Mouse (Mus musculus): ENCODE measurements around the gene Grb2. TPM values are rescaled to one million over a fixed set of nuclear protein-coding genes. Genes with fewer than 3 reads are reported as not detected.

Grb2 gene
- polyA plus RNA-seq, 1 experiment: 81.7 TPM

DNA sequence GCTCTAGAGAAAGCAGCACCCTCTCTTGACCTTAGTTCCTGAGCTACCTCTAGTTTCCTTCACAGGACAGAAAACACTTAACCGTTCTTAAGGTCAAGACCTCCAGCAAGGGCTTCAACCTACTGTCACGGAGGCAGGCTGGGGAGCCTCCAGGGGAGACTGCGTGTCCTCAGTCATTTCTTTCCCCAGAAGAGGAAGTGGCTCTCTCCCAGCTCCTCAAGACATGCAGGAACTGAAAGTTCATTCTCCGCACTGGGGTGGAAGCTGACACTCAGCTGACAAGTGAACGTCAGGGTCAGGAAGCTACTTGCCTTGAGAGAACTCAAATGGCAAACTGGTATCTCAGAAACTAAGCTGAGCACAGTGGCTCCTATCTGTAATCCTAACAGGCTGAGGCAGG lies 15.6 kb downstream of the Grb2 start:
- Histone ChIP-seq H3K36me3 (ENCODE audit: control insufficient read depth, insufficient read depth, low read length) (peaks cover 13% of the 10 kb centered on the region), H3K27me3 (ENCODE audit: control insufficient read depth, insufficient read depth, low read length) (no peaks in the 10 kb centered on the region), H3K4me1 (replicated peaks; ENCODE audit: control insufficient read depth, insufficient read depth, low read length) (peaks cover 8% of the 10 kb centered on the region; the same call in 1 of the 2 replicates), H3K4me3 (ENCODE audit: control insufficient read depth, insufficient read depth, low read length) (no peak overlapping the region), H3K27ac (ENCODE audit: control insufficient read depth, insufficient read depth, low read length) (no peak overlapping the region)
- WGBS: 49% methylated on average over 5 of the region's 5 CpGs
- DNase-seq: no peak
- no peak for TF ChIP-seq POLR2A (IDR thresholded peaks at IDR 0.05; ENCODE audit: control insufficient read depth, extremely low read depth, insufficient read depth, low read length, poor library complexity)

DNA sequence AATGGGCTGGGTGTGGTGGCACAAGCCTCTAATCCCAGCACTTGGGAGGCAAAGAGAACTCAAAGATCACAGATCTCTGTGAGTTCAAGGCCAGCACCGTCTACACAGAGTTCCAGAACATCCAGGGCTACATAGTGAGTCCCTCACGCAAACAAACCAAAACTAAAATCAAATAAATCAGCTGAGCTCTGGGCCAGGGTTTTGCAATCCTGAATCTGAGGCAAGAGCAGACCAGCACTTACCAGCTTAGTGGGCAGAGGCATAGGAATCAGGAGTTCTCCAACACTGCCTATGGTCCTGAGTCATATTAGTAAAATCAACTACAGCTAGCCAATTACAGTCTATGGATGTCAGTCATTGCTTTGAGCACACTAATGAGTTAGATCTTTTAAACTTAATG lies 16.4 kb downstream of the Grb2 start:
- TF ChIP-seq POLR2A (IDR thresholded peaks at IDR 0.05; ENCODE audit: control insufficient read depth, extremely low read depth, insufficient read depth, low read length, poor library complexity) (no peak), CTCF (IDR thresholded peaks at IDR 0.05; ENCODE audit: borderline replicate concordance, control insufficient read depth, extremely low read depth, insufficient read depth, low read length, poor library complexity) (no peak)
- DNase-seq: no peak
- H3K27ac ChIP-seq (ENCODE audit: control insufficient read depth, insufficient read depth, low read length): no peak overlapping the region
- 0 out of 2 replicates have a peak, but pooled peaks cover 6% of the 10 kb centered on the region for H3K4me1 ChIP-seq (replicated peaks; ENCODE audit: control insufficient read depth, insufficient read depth, low read length)
- H3K36me3 ChIP-seq (ENCODE audit: control insufficient read depth, insufficient read depth, low read length): peaks cover 5% of the 10 kb centered on the region; the same call in 1 of the 2 replicates
- WGBS: 98% methylated on average over 2 of the region's 2 CpGs
- H3K27me3 ChIP-seq (ENCODE audit: control insufficient read depth, insufficient read depth, low read length): no peaks in the 10 kb centered on the region
- H3K4me3 ChIP-seq (ENCODE audit: control insufficient read depth, insufficient read depth, low read length): no peak overlapping the region

DNA sequence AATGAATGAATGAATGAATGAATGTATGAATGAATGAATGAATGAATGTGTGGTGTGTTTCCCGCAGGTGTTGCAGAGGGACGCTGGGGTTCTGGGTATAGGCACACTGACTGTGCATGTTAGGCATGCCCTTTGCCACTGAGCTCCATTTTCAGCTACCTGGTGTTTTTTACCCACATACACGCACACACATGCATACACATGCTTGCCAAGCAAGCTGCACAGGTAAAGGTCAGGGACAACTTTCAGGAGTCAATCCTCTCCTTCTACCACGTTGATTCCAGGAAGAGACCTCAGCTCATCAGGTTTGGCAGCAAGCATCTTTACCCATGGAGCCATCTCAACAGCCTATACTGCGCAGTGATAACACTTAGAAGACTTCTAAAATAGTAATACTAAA lies 16.9 kb downstream of the Grb2 start:
- WGBS: 93% methylated on average over 5 of the region's 5 CpGs
- DNase-seq: no peak
- Histone ChIP-seq H3K27ac (ENCODE audit: control insufficient read depth, insufficient read depth, low read length) (no peak overlapping the region), H3K4me1 (replicated peaks; ENCODE audit: control insufficient read depth, insufficient read depth, low read length) (0 out of 2 replicates have a peak, but pooled peaks cover 6% of the 10 kb centered on the region), H3K36me3 (ENCODE audit: control insufficient read depth, insufficient read depth, low read length) (peaks cover 5% of the 10 kb centered on the region; the same call in 1 of the 2 replicates), H3K4me3 (ENCODE audit: control insufficient read depth, insufficient read depth, low read length) (no peak overlapping the region), H3K27me3 (ENCODE audit: control insufficient read depth, insufficient read depth, low read length) (no peaks in the 10 kb centered on the region)
- no peak for TF ChIP-seq POLR2A (IDR thresholded peaks at IDR 0.05; ENCODE audit: control insufficient read depth, extremely low read depth, insufficient read depth, low read length, poor library complexity)

DNA sequence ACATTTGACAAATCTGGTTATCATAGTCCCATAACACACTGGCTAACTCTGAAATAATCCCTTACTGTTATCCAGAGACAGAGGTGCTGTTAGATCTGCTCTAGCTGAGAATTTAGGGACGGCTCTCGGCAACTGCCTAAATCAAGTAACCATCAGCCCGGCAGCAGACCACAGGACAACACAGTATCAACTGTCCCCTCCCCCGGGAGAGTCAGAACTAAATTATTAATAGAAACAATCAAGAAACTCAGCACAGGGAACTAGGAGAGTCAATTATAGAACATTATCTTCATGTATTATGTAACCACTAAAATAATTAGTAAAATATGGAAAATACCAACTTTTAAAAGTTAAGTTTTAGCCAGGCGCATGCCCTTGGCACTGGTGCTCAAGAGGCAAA lies 17.4 kb downstream of the Grb2 start:
- H3K27me3 ChIP-seq (ENCODE audit: control insufficient read depth, insufficient read depth, low read length): no peaks in the 10 kb centered on the region
- TF ChIP-seq POLR2A (IDR thresholded peaks at IDR 0.05; ENCODE audit: control insufficient read depth, extremely low read depth, insufficient read depth, low read length, poor library complexity) (no peak), CTCF (IDR thresholded peaks at IDR 0.05; ENCODE audit: borderline replicate concordance, control insufficient read depth, extremely low read depth, insufficient read depth, low read length, poor library complexity) (no peak)
- no peak for DNase-seq
- 0 out of 2 replicates have a peak, but pooled peaks cover 6% of the 10 kb centered on the region for H3K4me1 ChIP-seq (replicated peaks; ENCODE audit: control insufficient read depth, insufficient read depth, low read length)
- peaks cover 5% of the 10 kb centered on the region; the same call in 1 of the 2 replicates for H3K36me3 ChIP-seq (ENCODE audit: control insufficient read depth, insufficient read depth, low read length)
- H3K4me3 ChIP-seq (ENCODE audit: control insufficient read depth, insufficient read depth, low read length): no peak overlapping the region
- 88% methylated on average over 5 of the region's 5 CpGs for WGBS
- H3K27ac ChIP-seq (ENCODE audit: control insufficient read depth, insufficient read depth, low read length): no peak overlapping the region

DNA sequence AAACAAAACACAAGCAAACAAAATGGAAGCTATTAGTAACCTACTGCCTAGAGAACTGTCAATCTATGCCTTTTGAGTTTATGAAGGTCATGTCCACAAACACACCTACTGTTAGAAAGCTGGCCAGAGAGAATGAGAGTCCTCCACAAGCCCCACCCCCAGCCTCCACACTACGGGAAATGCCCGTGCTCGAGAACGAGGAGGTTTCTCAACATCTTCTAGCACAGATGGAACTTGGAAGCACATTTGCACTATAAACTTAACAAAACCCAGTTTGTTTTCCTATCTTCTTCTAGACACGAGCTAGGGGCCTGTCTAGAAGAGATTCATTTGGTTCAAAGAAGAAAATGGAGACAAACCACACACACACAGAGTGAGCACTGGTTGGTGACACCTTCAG lies 18.0 kb downstream of the Grb2 start:
- WGBS: 78% methylated on average over 5 of the region's 5 CpGs
- H3K36me3 ChIP-seq (ENCODE audit: control insufficient read depth, insufficient read depth, low read length): peaks cover 5% of the 10 kb centered on the region; the same call in 1 of the 2 replicates
- no peaks in the 10 kb centered on the region for H3K27me3 ChIP-seq (ENCODE audit: control insufficient read depth, insufficient read depth, low read length)
- no peak for DNase-seq
- TF ChIP-seq POLR2A (IDR thresholded peaks at IDR 0.05; ENCODE audit: control insufficient read depth, extremely low read depth, insufficient read depth, low read length, poor library complexity) (no peak), CTCF (IDR thresholded peaks at IDR 0.05; ENCODE audit: borderline replicate concordance, control insufficient read depth, extremely low read depth, insufficient read depth, low read length, poor library complexity) (no peak)
- H3K27ac ChIP-seq (ENCODE audit: control insufficient read depth, insufficient read depth, low read length): no peak overlapping the region
- H3K4me3 ChIP-seq (ENCODE audit: control insufficient read depth, insufficient read depth, low read length): no peak overlapping the region
- H3K4me1 ChIP-seq (replicated peaks; ENCODE audit: control insufficient read depth, insufficient read depth, low read length): 0 out of 2 replicates have a peak, but pooled peaks cover 6% of the 10 kb centered on the region

DNA sequence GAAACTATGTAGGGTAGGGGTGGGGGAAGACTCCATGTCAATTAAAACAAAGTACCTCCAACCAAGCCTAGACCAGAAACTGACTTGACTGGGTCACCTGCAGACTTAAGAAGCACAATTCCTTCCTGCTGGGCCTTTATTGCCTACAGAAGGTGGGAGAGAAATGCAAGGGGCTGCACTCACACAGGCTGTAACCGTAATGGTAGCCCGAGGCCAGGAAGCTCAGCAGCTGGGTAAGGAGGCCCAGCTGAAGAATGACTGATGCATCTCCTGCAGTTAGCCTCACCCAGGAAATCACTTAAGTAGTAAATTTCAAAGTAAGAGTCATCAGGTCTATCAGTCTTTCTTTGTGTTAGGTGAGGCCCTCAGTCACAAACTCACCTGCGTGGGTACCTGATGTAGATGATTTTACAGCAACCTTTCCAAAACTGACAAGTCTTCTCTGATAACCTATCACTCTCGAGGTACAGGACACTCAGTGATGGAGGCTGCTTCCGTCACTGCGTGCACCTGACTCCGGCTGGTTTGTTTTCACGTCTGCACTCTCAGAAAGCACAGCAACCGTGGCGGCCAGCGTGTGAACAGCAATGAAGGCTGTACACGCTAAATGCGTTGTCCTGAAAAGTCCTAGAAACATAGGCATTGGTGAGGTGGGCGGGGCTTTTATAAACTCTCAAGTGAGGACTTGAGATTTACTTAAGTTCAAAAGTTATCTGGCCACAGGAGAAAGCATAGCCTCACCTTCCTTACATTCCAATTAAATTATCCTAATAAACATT lies 19.1 kb downstream of the Grb2 start:
- H3K4me3 ChIP-seq (ENCODE audit: control insufficient read depth, insufficient read depth, low read length): no peak overlapping the region
- 96% methylated on average over 14 of the region's 14 CpGs for WGBS
- no peak overlapping the region for H3K27ac ChIP-seq (ENCODE audit: control insufficient read depth, insufficient read depth, low read length)
- DNase-seq: no peak
- H3K36me3 ChIP-seq (ENCODE audit: control insufficient read depth, insufficient read depth, low read length): peaks cover 11% of the 10 kb centered on the region
- H3K4me1 ChIP-seq (replicated peaks; ENCODE audit: control insufficient read depth, insufficient read depth, low read length): peaks cover 6% of the 10 kb centered on the region; the same call in 1 of the 2 replicates
- no peaks in the 10 kb centered on the region for H3K27me3 ChIP-seq (ENCODE audit: control insufficient read depth, insufficient read depth, low read length)
- TF ChIP-seq POLR2A (IDR thresholded peaks at IDR 0.05; ENCODE audit: control insufficient read depth, extremely low read depth, insufficient read depth, low read length, poor library complexity) (no peak), CTCF (IDR thresholded peaks at IDR 0.05; ENCODE audit: borderline replicate concordance, control insufficient read depth, extremely low read depth, insufficient read depth, low read length, poor library complexity) (no peak)
